Mouse (Mus musculus) lung, adult 18-20 months (tissue): ENCODE results near the gene 2310061N02Rik.
"Not testable (repeated sequence)": the region's sequence is repeated elsewhere in the genome, so short reads cannot be mapped to it uniquely, and the experiment has no call there.

Source experiments
- DNase-seq, 2 experiments: peaks; one replicate each; pipeline ENCODE4 v3.0.0; 2022; ENCODE audit warnings: mixed read lengths in 2 of 2

2310061N02Rik gene

GRCm38 (mm10) chr16:88707496-88708012 is at the start of gene 2310061N02Rik:
Gene 2310061N02Rik, minus strand, starts transcription at chr16:88707962.
- DNase-seq, result peak; percentile 7

GRCm38 (mm10) chr16:88751535-88751934 is 43.8 kb upstream of the 2310061N02Rik start, which contains the start of gene Krtap13:
Gene Krtap13, minus strand, starts transcription at chr16:88751635.
- DNase-seq, result not testable (repeated sequence)

- DNase-seq, result no peak
These were observed 40.2 kb upstream of the 2310061N02Rik start for GRCm38 (mm10) chr16:88747943-88748342.

GRCm38 (mm10) chr16:88744750-88745340 is 37.1 kb upstream of the 2310061N02Rik start:
- peak in 1 of 2 experiments; percentile 18 for DNase-seq

- DNase-seq, result no peak
These were observed 27.6 kb upstream of the 2310061N02Rik start for GRCm38 (mm10) chr16:88735391-88735790.

GRCm38 (mm10) chr16:88728812-88729275 is 21.1 kb upstream of the 2310061N02Rik start, which contains the start of gene Krtap13-1:
Gene Krtap13-1, plus strand, starts transcription at chr16:88728862.
- no peak for DNase-seq

GRCm38 (mm10) chr16:88720031-88720430 is 12.3 kb upstream of the 2310061N02Rik start:
- no peak for DNase-seq

- DNase-seq, result no peak
These were observed 8.8 kb upstream of the 2310061N02Rik start for GRCm38 (mm10) chr16:88716549-88716948.

GRCm38 (mm10) chr16:88711245-88711644 is 3.5 kb upstream of the 2310061N02Rik start:
- DNase-seq, result no peak

GRCm38 (mm10) chr16:88710757-88711156 is 3.0 kb upstream of the 2310061N02Rik start:
- DNase-seq, result no peak

GRCm38 (mm10) chr16:88701072-88701864 is 6.5 kb downstream of the 2310061N02Rik start:
- no peak for DNase-seq

- DNase-seq, result no peak
These were observed 11.5 kb downstream of the 2310061N02Rik start for GRCm38 (mm10) chr16:88696256-88696655.

- DNase-seq, result no peak
These were observed 26.5 kb downstream of the 2310061N02Rik start for GRCm38 (mm10) chr16:88681282-88681681.

- no peak for DNase-seq
These were observed 28.7 kb downstream of the 2310061N02Rik start for GRCm38 (mm10) chr16:88679099-88679498.

GRCm38 (mm10) chr16:88671571-88671970 is 36.2 kb downstream of the 2310061N02Rik start, which contains the start of gene Krtap27-1:
Gene Krtap27-1, minus strand, starts transcription at chr16:88671671.
- DNase-seq, result no peak

GRCm38 (mm10) chr16:88657426-88657825 is 50.3 kb downstream of the 2310061N02Rik start:
- DNase-seq, result no peak
